Mouse (Mus musculus) liver, adult 2 months (tissue): ENCODE results near the gene 9130230L23Rik.

ENCODE experiments used
- CTCF ChIP-seq: fragments of 200-500 bp; IDR thresholded peaks from 2 replicates; pipeline ENCODE4 v1.5.1; 2011; ENCODE audit warnings: low read depth, low read length, control low read depth
- POLR2A ChIP-seq: fragments of 200-500 bp; IDR thresholded peaks from 2 replicates; pipeline ENCODE4 v1.6.1; 2011; ENCODE audit warnings: low read length, control low read depth; ENCODE audit not compliant: insufficient read depth; ENCODE audit errors: extremely low read depth

DNA sequence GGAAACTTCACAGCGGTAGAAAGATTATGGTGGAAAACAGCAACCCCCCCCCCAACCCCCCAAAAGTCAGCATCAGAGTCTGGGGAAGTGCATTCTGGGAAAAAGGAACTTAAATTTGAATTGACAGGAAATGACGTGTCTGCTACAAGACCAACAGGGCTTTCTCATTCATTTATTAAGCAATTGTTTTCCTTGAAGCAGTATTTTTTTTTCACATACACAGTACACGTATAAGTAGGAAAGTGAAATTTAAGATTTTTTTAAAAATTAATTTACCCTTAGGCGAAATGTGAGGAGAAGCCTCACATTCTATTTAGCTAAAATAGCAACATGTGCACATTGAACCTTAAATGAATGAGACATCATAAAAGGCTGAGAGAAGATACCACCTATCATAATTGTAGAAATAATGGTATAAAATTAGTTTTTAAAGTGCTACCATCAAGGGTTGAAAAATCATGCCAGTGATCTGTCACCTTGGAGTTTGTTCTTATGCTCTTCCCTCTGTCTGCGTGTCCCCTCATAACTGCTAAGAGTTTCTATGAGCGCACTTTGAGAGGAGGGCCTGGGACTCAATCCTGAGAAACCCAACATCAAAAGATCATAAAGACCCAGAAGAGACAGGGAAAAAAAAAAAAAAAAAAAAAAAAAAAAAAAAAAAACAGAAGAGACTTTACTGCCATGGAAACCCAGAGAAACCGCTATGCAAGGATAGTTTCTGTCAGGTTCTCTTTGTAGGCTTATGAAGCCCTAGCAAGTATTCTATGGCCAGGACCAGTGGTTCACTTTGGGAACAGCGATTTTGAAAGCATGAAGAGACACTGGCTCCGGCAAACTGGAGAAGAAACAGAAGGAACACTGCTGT lies 47.7 kb downstream of the 9130230L23Rik start:
- TF ChIP-seq POLR2A (no peak), CTCF (no peak)
